Mouse (Mus musculus): Measurements from ENCODE around the gene Lrrc4.

The Lrrc4 gene

DNA sequence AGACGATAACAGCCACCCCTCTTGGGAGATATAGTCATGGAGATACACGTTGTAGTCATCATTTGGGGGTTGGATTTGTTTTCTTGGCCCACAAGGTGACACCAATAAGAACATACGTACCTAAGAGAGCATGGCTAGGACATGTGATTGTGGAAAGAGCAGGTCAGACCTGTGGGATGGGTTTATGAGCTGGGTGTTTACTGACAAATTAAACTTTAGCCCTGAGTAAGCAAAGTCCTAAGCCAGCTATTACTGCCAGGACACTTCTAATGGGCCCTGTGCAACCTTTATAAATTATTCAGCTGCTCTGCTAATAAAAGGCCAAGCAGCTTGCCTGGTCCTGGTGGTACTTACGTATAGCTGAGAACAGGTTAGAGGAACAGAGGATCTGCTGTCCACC, 73.3 kb downstream of the Lrrc4 start:
- CTCF ChIA-PET, result no interaction called here
- POLR2A ChIA-PET, result interaction anchor here in 2 of 4 experiments (0.9 to 5.3 kb wide), 6 partner anchors 10 to 207 kb away, joined by 3 to 70 read pairs (median 3); no protein-coding TSS in a partner anchor

DNA sequence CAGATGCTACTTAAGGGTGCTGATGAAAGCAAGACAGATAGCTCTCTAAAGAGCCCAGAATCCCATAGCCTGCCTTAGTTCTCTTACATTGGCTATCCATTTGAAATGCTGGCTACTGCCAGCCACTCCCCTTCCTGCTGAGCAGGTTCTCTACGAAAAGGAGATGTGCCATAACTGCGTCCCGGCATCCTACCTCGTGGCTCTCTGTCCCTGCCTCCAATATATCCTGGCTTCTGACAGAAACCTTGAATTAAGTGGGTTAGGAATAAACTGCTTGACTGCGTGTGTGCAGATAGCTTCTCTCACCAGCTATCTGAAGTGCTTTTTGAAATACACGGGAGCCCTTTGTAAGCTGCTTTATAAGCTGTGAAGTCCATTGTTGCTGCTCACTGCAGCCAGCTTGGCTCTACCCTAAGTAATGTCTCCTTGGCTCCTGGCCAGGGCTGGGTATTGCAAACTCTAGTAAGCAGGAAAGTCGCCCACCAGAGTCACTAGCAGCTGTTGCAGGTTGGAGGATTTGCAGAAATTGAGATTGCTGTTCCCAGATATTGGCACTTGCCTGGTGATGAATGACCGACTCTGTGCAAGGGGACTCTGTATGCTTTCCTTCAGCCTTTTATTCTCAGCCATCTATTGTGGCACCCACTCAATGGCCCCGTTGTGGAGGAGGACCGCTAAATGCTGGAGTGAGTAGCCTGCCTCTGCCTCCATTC, 75.1 kb downstream of the Lrrc4 start:
- ChIA-PET POLR2A (interaction anchor here in 2 of 4 experiments (0.6 to 2.6 kb wide), 4 partner anchors 8 to 865 kb away, joined by 3 to 13 read pairs (median 6); no protein-coding TSS in a partner anchor), CTCF (no interaction called here)

DNA sequence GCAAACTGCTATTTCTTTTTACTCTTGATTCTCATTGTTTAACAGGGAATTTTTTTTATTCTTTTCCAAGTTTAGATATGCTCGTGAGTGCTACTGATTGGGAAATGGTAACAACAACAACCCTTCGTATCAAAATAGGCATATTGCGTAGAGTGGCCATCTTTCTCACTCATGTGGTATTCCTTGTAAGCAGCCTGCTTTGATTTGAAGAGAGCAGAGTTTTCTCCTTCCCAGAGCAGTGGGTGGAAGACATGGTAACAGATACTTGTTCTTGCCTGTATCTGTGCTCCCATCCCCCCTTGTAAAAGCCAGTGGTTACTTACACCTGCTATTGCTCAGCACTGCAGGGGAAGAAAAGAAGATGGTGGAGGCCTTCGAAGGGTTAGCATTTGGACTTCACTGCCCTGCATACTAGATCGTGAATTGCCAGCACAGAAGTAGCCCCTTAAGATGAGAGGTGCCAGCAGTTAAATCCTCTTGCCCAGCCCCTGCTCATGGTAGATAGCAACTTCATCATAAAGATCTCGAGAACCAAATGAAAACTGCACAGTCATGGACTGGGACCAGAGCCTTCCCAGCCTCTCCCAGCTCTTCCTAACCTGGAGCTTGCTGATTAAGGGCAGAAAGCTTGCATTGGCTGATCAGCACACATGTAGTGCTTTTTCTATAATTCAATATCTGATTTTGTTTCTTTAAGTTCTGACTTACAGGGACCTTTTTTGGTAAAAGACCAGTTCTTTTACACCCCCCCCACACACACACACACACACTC, 77.2 kb downstream of the Lrrc4 start:
- POLR2A ChIA-PET, result interaction anchor here in 2 of 4 experiments (0.7 to 1.0 kb wide), 2 partner anchors 30 to 241 kb away, joined by 3 read pairs; no protein-coding TSS in a partner anchor

GRCm38 (mm10) chr6:28753681-28754080, 77.9 kb downstream of the Lrrc4 start:
- CTCF ChIA-PET, result no interaction called here
- POLR2A ChIA-PET, result interaction anchor here in 1 of 4 experiments (1.0 to 1.4 kb wide), 2 partner anchors 9 to 30 kb away, joined by 3 read pairs; no protein-coding TSS in a partner anchor

More for the DNA sequence above, 77.2 kb downstream of the Lrrc4 start:
- CTCF ChIA-PET, result no interaction called here

GRCm38 (mm10) chr6:28753217-28753616, 78.3 kb downstream of the Lrrc4 start:
- ChIA-PET CTCF (no interaction called here), POLR2A (interaction anchor here in 1 of 4 experiments (1.4 kb wide), 1 partner anchor 9 kb away, joined by 3 read pairs; no protein-coding TSS in a partner anchor)

DNA sequence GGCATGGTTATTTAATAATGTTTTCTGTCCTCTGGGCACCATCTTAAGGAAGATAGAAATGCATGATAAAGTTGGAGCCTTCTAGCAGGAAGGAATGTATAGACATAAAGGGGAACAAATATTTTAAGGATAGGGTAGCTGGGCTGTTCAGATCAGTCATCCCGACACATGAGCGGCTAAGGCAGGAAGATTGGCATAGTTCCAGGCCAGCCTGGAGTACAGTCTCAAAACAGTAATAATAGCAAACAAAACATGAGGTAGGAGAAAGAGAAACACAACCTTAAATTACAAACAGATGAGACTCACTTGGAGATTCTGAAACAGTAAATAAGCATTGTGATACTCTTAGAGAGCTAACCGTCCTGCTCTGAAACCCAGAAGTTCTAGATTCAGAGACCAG, 80.4 kb downstream of the Lrrc4 start:
- ChIA-PET CTCF (interaction anchor here in 1 of 4 experiments (0.6 kb wide), 1 partner anchor 164 kb away, joined by 3 read pairs; no protein-coding TSS in a partner anchor), POLR2A (interaction anchor here in 2 of 4 experiments (0.6 to 6.4 kb wide), 3 partner anchors 10 to 22 kb away, joined by 3 to 47 read pairs (median 3); no protein-coding TSS in a partner anchor)

DNA sequence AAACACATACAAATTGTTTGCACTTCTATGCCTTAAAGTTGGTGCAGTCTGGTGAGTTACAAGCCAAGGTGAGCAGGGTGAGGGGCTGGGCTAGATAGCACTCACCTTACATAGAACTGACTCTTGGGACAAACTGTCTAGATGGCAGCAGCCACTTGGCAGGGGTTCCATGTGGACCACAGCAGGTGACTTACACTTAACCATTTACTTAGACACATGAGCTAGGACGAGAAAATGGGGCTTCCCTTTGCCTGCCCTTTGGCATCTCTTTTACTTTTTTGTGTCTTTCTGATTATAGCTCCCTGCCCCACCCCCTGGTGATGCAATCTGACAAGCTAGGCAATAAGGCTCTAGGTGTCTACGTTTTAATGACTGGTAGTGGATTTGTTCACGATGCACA, 82.3 kb downstream of the Lrrc4 start:
- POLR2A ChIA-PET, result interaction anchor here in 3 of 4 experiments (1.0 to 6.4 kb wide), 17 partner anchors 8 to 182 kb away, joined by 3 to 70 read pairs (median 7); partner anchors contain the start of gene Lrrc4 (in 1 of the 3)
- CTCF ChIA-PET, result interaction anchor here in 1 of 4 experiments (1.2 to 2.6 kb wide), 2 partner anchors 11 to 275 kb away, joined by 4 to 9 read pairs; no protein-coding TSS in a partner anchor

GRCm38 (mm10) chr6:28747931-28748670, 83.4 kb downstream of the Lrrc4 start:
- ChIA-PET CTCF (interaction anchor here in 2 of 4 experiments (0.5 to 2.6 kb wide), 3 partner anchors 12 to 663 kb away, joined by 3 to 9 read pairs (median 4); no protein-coding TSS in a partner anchor), POLR2A (interaction anchor here (0.5 to 6.4 kb wide), 34 partner anchors 9 to 649 kb away, joined by 3 to 70 read pairs (median 5); partner anchors contain the start of gene Lrrc4 (in 1 of the 4))

- CTCF ChIA-PET, result interaction anchor here in 1 of 4 experiments (2.6 kb wide), 1 partner anchor 13 kb away, joined by 9 read pairs; no protein-coding TSS in a partner anchor
- POLR2A ChIA-PET, result interaction anchor here in 2 of 4 experiments (1.0 to 6.4 kb wide), 13 partner anchors 8 to 150 kb away, joined by 3 to 70 read pairs (median 13); no protein-coding TSS in a partner anchor
These were observed 84.5 kb downstream of the Lrrc4 start for GRCm38 (mm10) chr6:28747025-28747424.

GRCm38 (mm10) chr6:28745864-28746263, 85.7 kb downstream of the Lrrc4 start:
- POLR2A ChIA-PET, result interaction anchor here in 2 of 4 experiments (1.1 to 6.4 kb wide), 6 partner anchors 13 to 149 kb away, joined by 3 to 70 read pairs (median 30); no protein-coding TSS in a partner anchor
- CTCF ChIA-PET, result no interaction called here

DNA sequence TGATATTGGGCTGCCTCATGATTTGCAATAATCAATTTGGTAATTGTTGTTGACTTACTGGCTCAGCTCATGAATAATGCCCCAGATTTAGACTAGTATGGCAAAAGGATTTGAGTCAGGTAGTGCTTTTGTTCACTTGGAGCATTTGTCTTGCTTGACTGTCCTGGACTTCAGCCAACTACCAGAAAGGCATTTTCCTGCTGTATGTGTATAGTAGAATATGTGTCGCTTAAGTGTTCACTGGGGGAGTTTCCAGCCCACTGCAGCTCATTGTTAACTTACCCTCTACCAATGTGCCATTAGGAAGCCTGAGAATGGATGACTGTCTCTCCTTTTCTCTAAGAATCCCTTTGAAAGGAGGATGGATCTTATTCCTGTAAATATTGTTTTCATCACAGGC, 88.0 kb downstream of the Lrrc4 start:
- ChIA-PET POLR2A (interaction anchor here in 1 of 4 experiments (1.2 to 5.2 kb wide), 3 partner anchors 10 to 264 kb away, joined by 3 to 26 read pairs (median 5); no protein-coding TSS in a partner anchor), CTCF (no interaction called here)

DNA sequence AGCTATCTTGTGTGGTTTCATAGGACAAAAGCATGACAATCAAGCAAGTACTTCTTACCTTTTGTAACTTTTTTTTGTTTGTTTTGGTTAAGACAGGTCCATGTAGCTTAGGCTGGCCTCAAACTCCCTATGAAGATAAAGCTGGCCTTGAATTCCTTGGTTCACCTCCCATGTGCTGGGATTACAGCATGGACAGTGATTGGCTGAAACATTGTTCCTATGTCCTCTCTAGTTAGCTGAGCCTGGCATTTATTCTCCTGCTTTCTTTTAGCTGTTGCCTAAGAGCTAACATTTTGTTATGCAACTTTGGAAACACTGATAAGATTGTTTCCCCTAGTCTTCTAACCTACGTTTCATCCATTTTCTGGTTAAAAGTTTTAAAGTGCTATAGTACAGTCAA, 93.9 kb downstream of the Lrrc4 start:
- POLR2A ChIA-PET, result interaction anchor here in 3 of 4 experiments (1.1 to 4.2 kb wide), 5 partner anchors 9 to 14 kb away, joined by 3 to 21 read pairs (median 8); no protein-coding TSS in a partner anchor
- CTCF ChIA-PET, result no interaction called here

GRCm38 (mm10) chr6:28736665-28737064, 94.9 kb downstream of the Lrrc4 start:
- CTCF ChIA-PET, result no interaction called here
- POLR2A ChIA-PET, result interaction anchor here in 1 of 4 experiments (3.5 to 4.2 kb wide), 2 partner anchors 12 to 13 kb away, joined by 10 to 21 read pairs; no protein-coding TSS in a partner anchor

DNA sequence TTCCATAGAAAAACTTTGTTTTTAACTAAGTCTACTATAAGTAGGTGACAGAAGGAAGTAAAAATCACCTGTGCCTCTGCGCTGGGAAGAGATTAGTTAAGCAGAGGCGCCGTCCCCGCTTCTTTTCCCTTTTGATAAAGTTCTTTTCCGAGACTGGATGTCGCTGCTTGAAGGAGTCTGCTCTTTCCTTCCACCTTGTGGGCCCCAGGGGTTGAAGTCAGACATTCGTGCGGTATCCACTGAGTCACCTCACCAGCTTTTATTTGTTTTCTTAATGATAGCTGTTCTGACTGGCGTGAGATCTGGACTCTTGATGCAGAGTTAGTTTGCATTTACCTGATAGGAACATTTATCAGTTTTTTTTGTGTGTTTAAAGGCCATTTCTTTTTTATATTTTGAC, 96.4 kb downstream of the Lrrc4 start:
- CTCF ChIA-PET, result no interaction called here
- POLR2A ChIA-PET, result interaction anchor here in 2 of 4 experiments (1.3 to 5.6 kb wide), 7 partner anchors 9 to 27 kb away, joined by 3 to 26 read pairs (median 8); no protein-coding TSS in a partner anchor

- POLR2A ChIA-PET, result interaction anchor here in 2 of 4 experiments (0.7 to 5.6 kb wide), 12 partner anchors 10 to 98 kb away, joined by 3 to 26 read pairs (median 4); partner anchors contain the start of gene Lrrc4 (in 1 of the 2)
- CTCF ChIA-PET, result interaction anchor here in 2 of 4 experiments (0.5 to 0.6 kb wide), 2 partner anchors 8 to 291 kb away, joined by 3 read pairs; no protein-coding TSS in a partner anchor
These were observed 97.5 kb downstream of the Lrrc4 start for GRCm38 (mm10) chr6:28733884-28734647.

- POLR2A ChIA-PET, result interaction anchor here in 1 of 4 experiments (0.9 to 5.6 kb wide), 4 partner anchors 10 to 17 kb away, joined by 3 to 26 read pairs (median 4); no protein-coding TSS in a partner anchor
- CTCF ChIA-PET, result no interaction called here
These were observed 100.3 kb downstream of the Lrrc4 start for GRCm38 (mm10) chr6:28731246-28731645.

GRCm38 (mm10) chr6:28729649-28730048, 101.9 kb downstream of the Lrrc4 start:
- ChIA-PET POLR2A (interaction anchor here in 3 of 4 experiments (0.7 to 1.7 kb wide), 10 partner anchors 8 to 102 kb away, joined by 3 to 7 read pairs (median 4); partner anchors contain the start of gene Lrrc4 (in 1 of the 3)), CTCF (no interaction called here)

Data from embryonic stem cell, embryonic (primary cell).